Mouse (Mus musculus): ENCODE measurements around the gene Tmem108.

Gene Tmem108

DNA sequence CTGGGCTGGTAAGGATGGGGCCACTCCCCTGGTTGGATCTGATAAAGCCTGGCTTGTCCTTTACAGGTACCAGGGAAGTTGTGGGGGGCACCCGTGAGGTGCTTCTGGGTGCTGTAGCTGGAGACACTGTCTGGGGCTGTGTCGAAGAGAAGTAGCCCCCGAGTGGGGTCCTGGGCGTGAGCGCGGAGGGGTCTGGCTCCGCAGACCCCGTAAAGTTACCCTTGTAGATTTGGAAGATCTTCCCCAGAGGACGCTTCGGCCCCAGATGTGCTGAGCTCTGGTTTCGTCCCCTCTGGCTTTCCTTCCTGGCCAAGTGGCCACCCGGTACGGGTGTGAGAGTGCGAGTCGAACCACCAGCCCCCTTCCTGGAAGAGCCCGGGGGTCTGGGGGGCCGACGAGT, 262.3 kb downstream of the Tmem108 start:
- no peak for DNase-seq (ENCODE audit: low spot score in 2 of 2)

DNA sequence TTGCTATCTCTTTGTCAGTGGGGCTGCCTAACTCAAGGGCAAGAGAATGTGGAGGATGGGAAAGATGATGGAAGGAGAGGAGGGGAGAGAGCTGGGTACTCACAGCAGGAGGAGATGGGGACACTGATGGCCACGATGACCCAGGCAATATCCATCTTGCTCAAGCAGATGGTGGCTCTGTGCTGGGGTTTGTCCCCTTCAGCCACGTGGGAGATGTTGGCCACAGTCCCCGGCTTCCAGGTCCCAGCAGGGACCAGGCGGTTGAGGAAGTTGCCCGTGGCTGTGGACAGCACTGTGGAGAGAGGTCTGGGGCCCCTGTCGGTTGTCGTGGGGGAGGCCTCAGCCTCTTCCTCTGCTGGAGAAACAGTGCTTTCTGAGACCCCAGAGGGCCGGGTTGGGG, 262.9 kb downstream of the Tmem108 start:
- no peak for DNase-seq (ENCODE audit: low spot score in 2 of 2)

DNA sequence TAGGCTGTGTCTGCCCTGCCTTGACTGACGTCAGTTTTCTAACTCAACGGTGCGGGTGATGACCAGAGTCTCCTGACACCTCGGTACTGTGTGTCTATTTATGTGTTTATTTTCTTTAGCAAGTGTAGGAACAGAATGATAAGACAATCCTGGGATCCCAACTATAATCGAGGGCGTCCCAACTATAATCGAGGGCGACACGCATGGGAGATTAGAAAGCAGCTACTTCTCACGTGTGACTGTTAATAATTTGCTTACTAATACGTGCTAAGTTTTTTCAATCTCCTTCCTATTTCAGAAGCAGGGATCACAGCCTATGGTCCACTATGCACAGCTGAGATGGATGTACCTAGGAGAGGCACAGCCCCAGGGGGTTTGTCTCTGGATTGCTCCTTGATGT, 266.2 kb downstream of the Tmem108 start:
- DNase-seq (ENCODE audit: low spot score in 2 of 2), result no peak

- peak; percentile 34 to 51 for DNase-seq (ENCODE audit: low spot score in 2 of 2)
Measured at GRCm38 (mm10) chr9:103494346-103495020, 267.2 kb downstream of the Tmem108 start.

DNA sequence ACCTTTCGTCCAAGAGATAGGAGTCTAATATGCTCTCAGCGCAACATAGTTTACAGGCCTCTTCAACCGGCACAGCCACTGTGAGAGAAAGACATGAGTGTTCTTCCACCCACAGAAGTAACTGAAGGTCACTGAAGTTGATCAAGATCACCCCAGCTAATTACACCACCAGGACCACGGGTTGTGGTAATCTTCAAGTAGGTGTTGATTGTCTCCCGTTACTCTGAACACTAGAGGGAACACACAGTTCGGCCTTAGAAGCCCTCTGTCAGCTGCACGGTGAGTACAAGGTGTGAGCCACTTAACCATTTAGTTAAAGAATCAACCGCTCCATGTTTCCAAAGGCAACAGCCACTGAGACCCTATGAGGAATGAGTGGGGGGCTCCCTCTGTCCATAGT, 269.7 kb downstream of the Tmem108 start:
- no peak for DNase-seq (ENCODE audit: low spot score in 2 of 2)

DNA sequence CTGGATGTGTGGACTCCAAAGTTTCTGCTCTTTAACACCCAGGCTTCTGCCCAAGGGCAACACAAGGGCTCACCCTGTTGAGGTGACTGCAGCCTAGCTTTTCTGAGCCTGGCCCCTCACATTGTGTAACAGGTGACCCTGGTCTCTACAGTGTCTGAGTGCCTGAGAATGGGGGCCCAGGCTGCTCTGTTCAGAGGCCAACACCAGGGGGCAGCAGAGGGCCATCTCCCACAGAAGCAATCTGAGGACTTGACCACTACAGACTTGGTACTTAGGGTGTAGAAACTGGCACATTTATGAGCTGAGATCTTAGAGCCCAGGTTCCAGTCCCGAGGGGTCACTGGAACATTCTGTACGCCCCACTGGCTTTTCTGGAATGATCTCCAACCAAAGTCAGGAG, 271.2 kb downstream of the Tmem108 start:
- peak; percentile 32 to 69 for DNase-seq (ENCODE audit: low spot score in 2 of 2)

- DNase-seq (ENCODE audit: low spot score in 2 of 2), result no peak
Measured at GRCm38 (mm10) chr9:103489883-103490282, 271.8 kb downstream of the Tmem108 start.

- no peak for DNase-seq (ENCODE audit: low spot score in 2 of 2)
Measured at GRCm38 (mm10) chr9:103489096-103489495, 272.5 kb downstream of the Tmem108 start.

DNA sequence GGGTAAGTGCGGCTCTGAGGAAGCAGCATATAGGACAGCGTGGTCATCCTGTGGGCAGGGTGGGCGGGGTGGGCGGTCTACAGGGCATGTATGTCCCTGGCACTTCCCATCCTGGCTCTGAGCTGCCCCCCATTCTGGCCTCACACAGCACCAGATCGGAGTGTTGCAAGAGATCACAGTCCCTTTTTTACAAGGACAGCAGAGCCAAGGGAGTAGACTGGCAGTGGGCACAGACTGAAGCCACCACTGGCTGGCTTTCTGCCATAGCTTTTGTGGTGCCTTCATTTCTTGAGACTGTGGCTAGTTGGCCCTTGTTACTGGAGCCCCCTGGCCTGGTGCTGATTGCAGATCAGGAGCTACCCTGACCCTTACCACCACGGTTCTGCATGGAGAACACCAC, 275.4 kb downstream of the Tmem108 start:
- DNase-seq (ENCODE audit: low spot score in 2 of 2), result no peak

DNA sequence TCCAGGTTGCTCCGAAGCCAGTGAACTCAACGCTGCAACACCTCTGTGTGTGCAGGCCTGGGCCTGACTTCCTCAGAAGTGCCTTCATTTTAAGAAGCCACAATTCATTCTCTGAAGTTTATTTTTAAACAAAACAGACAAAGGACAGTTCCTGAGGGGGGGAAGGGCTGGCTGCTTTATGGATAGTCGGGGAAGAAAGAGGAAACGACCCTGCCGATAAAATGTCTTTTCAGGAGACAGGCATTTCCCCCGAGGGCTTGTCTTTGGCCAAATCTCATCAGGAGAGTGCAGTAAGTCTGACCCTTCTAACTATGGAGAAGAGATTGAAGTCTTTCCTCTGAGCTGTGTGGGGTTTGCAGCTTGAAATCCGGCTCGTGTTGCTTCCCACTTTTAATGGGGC, 276.0 kb downstream of the Tmem108 start:
- no peak for DNase-seq (ENCODE audit: low spot score in 2 of 2)

GRCm38 (mm10) chr9:103480603-103481220, 280.9 kb downstream of the Tmem108 start:
- DNase-seq (ENCODE audit: low spot score in 2 of 2), result no peak

DNA sequence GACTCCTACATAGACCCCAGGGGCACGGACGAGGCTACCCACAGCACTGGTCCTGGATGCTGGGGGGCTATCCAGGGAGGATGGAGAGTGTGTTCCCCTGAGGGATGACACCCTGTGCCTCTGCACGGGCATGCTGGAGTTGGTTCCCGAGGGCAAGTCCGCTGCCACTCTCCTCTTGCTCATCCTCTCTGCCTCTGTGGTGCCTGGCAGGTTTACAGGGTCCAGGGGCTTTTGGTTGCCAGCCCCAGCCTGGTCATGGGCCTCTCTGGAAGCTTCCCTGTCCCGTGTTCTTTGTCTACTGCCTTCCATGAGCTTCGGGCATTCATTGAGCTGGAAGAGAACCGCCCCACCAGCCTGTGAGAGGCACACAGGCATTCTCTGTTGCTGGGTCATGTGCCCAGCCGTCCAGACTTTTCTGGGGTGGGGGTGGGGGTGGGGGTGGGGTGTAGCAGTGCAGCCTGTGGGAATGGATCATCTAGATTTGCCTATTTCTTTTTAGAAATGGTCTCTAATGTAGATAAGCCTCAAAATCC, 281.5 kb downstream of the Tmem108 start, which contains the start of gene Bfsp2:
Gene Bfsp2 (minus strand): TSS at position 377 of the 533 bp plus-strand sequence.
- DNase-seq (ENCODE audit: low spot score in 2 of 2), result no peak

DNA sequence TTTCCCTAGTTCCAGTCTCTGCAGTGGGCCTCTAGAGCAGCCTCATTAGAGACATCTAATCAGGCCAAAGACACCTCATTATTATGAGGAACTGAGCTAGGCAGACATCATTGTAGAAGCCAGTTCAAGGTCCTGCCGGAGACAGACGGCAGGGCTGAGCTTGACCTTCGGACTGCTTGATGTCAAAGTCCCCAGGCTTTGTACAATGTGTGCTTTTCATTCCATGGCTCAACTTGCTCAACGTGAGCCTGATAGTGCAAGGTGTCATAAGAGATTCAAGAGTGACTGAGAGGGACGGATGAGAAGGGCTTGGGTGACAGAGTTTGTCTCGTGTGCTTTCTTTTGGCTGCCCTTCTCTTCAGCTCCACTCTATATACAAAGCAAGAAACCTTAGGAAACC, 286.2 kb downstream of the Tmem108 start:
- no peak for DNase-seq (ENCODE audit: low spot score in 2 of 2)

DNA sequence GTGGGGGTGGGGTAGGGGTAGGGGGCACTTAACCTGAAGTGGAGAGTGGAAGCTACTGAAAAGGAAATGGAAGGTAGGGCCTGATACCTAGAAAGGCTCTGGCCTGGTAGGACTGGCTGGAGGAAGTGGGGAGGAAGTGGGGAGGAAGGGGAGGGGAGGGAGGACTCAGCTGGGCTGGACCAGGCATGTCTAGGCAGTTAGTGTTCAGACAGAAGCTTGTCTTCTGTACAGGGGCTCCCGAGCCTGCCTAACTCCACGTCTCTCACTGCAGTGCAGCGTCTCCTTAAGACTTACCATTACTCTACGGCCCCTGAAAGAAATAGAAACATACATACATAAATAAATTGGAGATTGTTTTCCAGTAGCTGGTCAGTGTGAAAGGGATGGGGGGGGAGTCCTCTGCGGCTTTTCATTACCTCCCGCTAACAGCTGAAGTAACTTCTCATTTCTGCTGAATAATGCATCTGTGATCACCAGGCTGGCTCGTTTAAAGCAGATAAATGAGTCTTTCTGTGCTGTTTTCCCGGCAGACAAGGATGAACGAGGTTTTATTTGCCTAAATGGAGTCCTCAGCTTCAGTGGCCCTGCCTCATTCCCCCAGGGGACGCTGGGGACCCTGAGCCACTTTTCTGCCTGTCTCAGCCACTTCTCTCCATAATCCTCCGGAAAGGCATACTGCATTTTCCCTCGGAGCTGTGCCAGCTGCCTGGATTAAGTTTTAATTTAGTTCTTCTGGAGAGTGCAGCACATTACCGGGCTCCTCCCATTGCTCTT, 287.5 kb downstream of the Tmem108 start:
- DNase-seq (ENCODE audit: low spot score in 2 of 2), result no peak

DNA sequence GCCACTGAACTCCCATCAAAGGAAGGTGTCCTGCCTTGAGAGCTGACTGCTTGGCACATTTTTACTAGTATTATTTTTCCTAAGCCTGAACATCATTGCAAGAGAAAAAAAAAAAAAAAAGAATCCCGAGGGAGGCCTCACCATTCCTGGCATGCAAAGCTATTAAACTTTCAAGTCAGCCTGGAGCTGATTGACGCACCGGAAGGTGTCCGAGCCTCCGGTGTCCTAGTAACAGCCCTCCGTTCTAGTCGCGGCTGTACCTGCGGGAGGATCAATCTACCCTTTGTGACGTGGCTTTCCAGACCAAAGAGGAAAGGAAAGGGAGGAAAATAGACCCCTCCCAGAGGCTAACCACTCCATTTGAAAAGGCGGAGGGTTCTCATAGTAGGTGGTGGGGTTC, 289.9 kb downstream of the Tmem108 start:
- DNase-seq (ENCODE audit: low spot score in 2 of 2), result no peak

DNA sequence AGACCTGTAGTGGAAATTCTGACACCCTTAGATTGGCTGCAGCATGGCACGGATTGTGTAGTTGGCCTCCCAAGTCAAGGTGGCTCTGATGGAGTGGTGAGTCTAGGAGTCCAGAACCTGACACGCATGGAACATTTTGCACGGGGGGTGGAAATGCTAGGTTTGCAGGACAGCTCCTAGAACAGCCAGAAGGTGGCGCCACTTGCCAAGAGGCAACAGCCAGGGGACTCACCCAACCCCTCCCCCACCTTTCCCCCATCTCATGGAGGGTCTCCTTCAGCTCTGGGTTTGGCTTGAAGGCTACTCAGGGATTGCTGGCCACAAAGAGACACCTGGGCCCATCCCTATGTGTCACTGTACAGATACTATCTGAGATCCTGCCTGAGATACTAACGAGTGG, 292.1 kb downstream of the Tmem108 start:
- DNase-seq (ENCODE audit: low spot score in 2 of 2), result no peak

DNA sequence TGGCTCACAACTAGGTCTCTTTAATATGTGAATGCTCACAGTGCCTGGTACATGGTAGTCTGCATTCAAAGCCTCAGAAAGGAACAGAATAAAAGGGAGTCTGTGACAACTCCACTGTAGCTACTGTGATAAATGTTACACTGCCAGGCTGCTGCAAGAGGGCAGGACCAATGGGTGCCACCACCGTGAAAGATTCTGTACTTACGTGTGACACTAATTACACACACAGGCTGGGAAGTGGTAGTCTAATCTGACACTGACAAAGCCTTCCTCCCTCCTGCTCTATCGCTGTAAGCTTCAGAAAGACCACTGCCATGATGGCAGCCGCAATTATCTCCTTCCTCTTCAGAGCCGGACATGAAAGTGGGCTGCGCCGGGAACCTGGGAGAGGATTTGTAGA, 292.7 kb downstream of the Tmem108 start:
- DNase-seq (ENCODE audit: low spot score in 2 of 2), result no peak

DNA sequence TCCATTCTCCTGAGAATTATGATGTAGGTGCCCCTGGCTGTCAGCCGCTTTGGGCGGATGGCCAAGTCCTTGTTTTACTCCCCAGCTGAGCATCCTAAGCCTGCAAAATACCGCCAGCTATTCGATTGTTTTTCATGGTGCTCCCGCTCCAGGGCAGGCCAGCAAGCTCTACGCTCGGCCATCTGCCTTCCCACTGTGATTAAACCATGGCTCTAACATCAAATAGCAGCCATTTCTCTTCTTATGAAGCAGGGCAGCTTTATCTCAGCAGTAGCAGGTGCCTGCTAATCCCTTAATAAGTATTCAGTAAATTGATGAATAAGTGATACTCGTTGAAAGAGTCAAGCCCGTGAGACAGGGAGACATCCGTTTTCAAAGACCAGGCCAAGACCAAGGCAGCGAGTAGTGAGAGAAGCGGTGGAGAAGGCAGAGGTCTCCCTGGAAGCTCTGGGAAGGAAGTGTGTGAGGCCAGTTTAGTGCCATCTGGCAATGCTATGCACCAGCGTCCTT, 295.9 kb downstream of the Tmem108 start:
- DNase-seq (ENCODE audit: low spot score in 2 of 2), result no peak

GRCm38 (mm10) chr9:103465293-103465692, 296.3 kb downstream of the Tmem108 start:
- DNase-seq (ENCODE audit: low spot score in 2 of 2), result no peak

GRCm38 (mm10) chr9:103463833-103464232, 297.8 kb downstream of the Tmem108 start:
- no peak for DNase-seq (ENCODE audit: low spot score in 2 of 2)

GRCm38 (mm10) chr9:103459839-103460238, 301.8 kb downstream of the Tmem108 start:
- no peak for DNase-seq (ENCODE audit: low spot score in 2 of 2)

- no peak for DNase-seq (ENCODE audit: low spot score in 2 of 2)
Measured at GRCm38 (mm10) chr9:103459307-103459706, 302.3 kb downstream of the Tmem108 start.

Measured in urinary bladder, adult 18-20 months (tissue).